Mouse (Mus musculus): ENCODE data around the gene Bcl6. TPM values are rescaled to one million over a fixed set of nuclear protein-coding genes. Genes with fewer than 3 reads are reported as not detected.

The Bcl6 gene
- 5.0 and 5.6 TPM in 2 replicates for polyA plus RNA-seq (2011; ENCODE audit: insufficient read depth, insufficient read length, low read depth, missing spikeins)

GRCm38 (mm10) chr16:23988466-23989208 is at the start of gene Bcl6, which contains the start of gene Gm37419:
Gene Bcl6, minus strand, starts transcription at chr16:23988852.
Gene Gm37419, plus strand, starts transcription at chr16:23988482.
- H3K9ac ChIP-seq (ENCODE audit: low read depth, poor library complexity, severe bottlenecking): peak within 1 kb of the TSS; percentile 99
- peak within 1 kb of the TSS; percentile 96 for H3K27ac ChIP-seq (ENCODE audit: insufficient read depth, low read length)
- no peaks in the 10 kb centered on the region for H3K27me3 ChIP-seq (ENCODE audit: control insufficient read depth, insufficient read depth, low read length, poor library complexity, severe bottlenecking)
- peak; percentile 61 for TF ChIP-seq POLR2A (IDR thresholded peaks at IDR 0.05; ENCODE audit: insufficient read depth, low read length)
- TF ChIP-seq CTCF (IDR thresholded peaks at IDR 0.05; ENCODE audit: low read depth, low read length): no peak
- no peaks in the 10 kb centered on the region for H3K4me1 ChIP-seq (ENCODE audit: control insufficient read depth, insufficient read depth, low read length)
- H3K36me3 ChIP-seq (ENCODE audit: control insufficient read depth, insufficient read depth, low read length, poor library complexity, severe bottlenecking): no peaks in the 10 kb centered on the region
- peak within 1 kb of the TSS; percentile 95 for H3K4me3 ChIP-seq (ENCODE audit: low read depth, low read length)
- no peaks in the 10 kb centered on the region for H3K9me3 ChIP-seq (replicated peaks; ENCODE audit: control insufficient read depth, insufficient read depth, low read length, poor library complexity, severe bottlenecking)

GRCm38 (mm10) chr16:24036398-24036797 is 47.7 kb upstream of the Bcl6 start:
- Histone ChIP-seq H3K9me3 (replicated peaks; ENCODE audit: control insufficient read depth, insufficient read depth, low read length, poor library complexity, severe bottlenecking) (0 out of 2 replicates have a peak, but pooled peaks cover 3% of the 10 kb centered on the region), H3K27ac (ENCODE audit: insufficient read depth, low read length) (no peak overlapping the region), H3K4me3 (ENCODE audit: low read depth, low read length) (no peak overlapping the region), H3K4me1 (ENCODE audit: control insufficient read depth, insufficient read depth, low read length) (no peaks in the 10 kb centered on the region), H3K27me3 (ENCODE audit: control insufficient read depth, insufficient read depth, low read length, poor library complexity, severe bottlenecking) (no peaks in the 10 kb centered on the region), H3K9ac (ENCODE audit: low read depth, poor library complexity, severe bottlenecking) (no peak overlapping the region), H3K36me3 (ENCODE audit: control insufficient read depth, insufficient read depth, low read length, poor library complexity, severe bottlenecking) (no peaks in the 10 kb centered on the region)
- TF ChIP-seq EP300 (IDR thresholded peaks at IDR 0.05; ENCODE audit: insufficient read depth, low read depth, low read length): no peak
- TF ChIP-seq POLR2A (IDR thresholded peaks at IDR 0.05; ENCODE audit: insufficient read depth, low read length): no peak
- no peak for TF ChIP-seq CTCF (IDR thresholded peaks at IDR 0.05; ENCODE audit: low read depth, low read length)

- TF ChIP-seq CTCF (IDR thresholded peaks at IDR 0.05; ENCODE audit: low read depth, low read length): no peak
- no peak for TF ChIP-seq EP300 (IDR thresholded peaks at IDR 0.05; ENCODE audit: insufficient read depth, low read depth, low read length)
- TF ChIP-seq POLR2A (IDR thresholded peaks at IDR 0.05; ENCODE audit: insufficient read depth, low read length): no peak
These were observed 47.1 kb upstream of the Bcl6 start for GRCm38 (mm10) chr16:24035767-24036166.

GRCm38 (mm10) chr16:24034450-24034849 is 45.8 kb upstream of the Bcl6 start:
- H3K4me3 ChIP-seq (ENCODE audit: low read depth, low read length): no peak overlapping the region
- H3K27ac ChIP-seq (ENCODE audit: insufficient read depth, low read length): no peak overlapping the region
- H3K9ac ChIP-seq (ENCODE audit: low read depth, poor library complexity, severe bottlenecking): no peak overlapping the region
- no peaks in the 10 kb centered on the region for H3K27me3 ChIP-seq (ENCODE audit: control insufficient read depth, insufficient read depth, low read length, poor library complexity, severe bottlenecking)
- H3K4me1 ChIP-seq (ENCODE audit: control insufficient read depth, insufficient read depth, low read length): peaks cover 2% of the 10 kb centered on the region
- no peak for TF ChIP-seq POLR2A (IDR thresholded peaks at IDR 0.05; ENCODE audit: insufficient read depth, low read length)
- no peak for TF ChIP-seq CTCF (IDR thresholded peaks at IDR 0.05; ENCODE audit: low read depth, low read length)
- TF ChIP-seq EP300 (IDR thresholded peaks at IDR 0.05; ENCODE audit: insufficient read depth, low read depth, low read length): no peak
- H3K9me3 ChIP-seq (replicated peaks; ENCODE audit: control insufficient read depth, insufficient read depth, low read length, poor library complexity, severe bottlenecking): 0 out of 2 replicates have a peak, but pooled peaks cover 3% of the 10 kb centered on the region
- no peaks in the 10 kb centered on the region for H3K36me3 ChIP-seq (ENCODE audit: control insufficient read depth, insufficient read depth, low read length, poor library complexity, severe bottlenecking)

More at GRCm38 (mm10) chr16:24035767-24036166, 47.1 kb upstream of the Bcl6 start:
- no peak overlapping the region for H3K27ac ChIP-seq (ENCODE audit: insufficient read depth, low read length)
- no peaks in the 10 kb centered on the region for H3K4me1 ChIP-seq (ENCODE audit: control insufficient read depth, insufficient read depth, low read length)
- H3K36me3 ChIP-seq (ENCODE audit: control insufficient read depth, insufficient read depth, low read length, poor library complexity, severe bottlenecking): no peaks in the 10 kb centered on the region
- H3K9ac ChIP-seq (ENCODE audit: low read depth, poor library complexity, severe bottlenecking): no peak overlapping the region
- 0 out of 2 replicates have a peak, but pooled peaks cover 3% of the 10 kb centered on the region for H3K9me3 ChIP-seq (replicated peaks; ENCODE audit: control insufficient read depth, insufficient read depth, low read length, poor library complexity, severe bottlenecking)
- no peak overlapping the region for H3K4me3 ChIP-seq (ENCODE audit: low read depth, low read length)
- no peaks in the 10 kb centered on the region for H3K27me3 ChIP-seq (ENCODE audit: control insufficient read depth, insufficient read depth, low read length, poor library complexity, severe bottlenecking)

GRCm38 (mm10) chr16:24033259-24033658 is 44.6 kb upstream of the Bcl6 start:
- Histone ChIP-seq H3K27me3 (ENCODE audit: control insufficient read depth, insufficient read depth, low read length, poor library complexity, severe bottlenecking) (no peaks in the 10 kb centered on the region), H3K4me3 (ENCODE audit: low read depth, low read length) (no peak overlapping the region), H3K4me1 (ENCODE audit: control insufficient read depth, insufficient read depth, low read length) (peaks cover 2% of the 10 kb centered on the region), H3K27ac (ENCODE audit: insufficient read depth, low read length) (no peak overlapping the region), H3K36me3 (ENCODE audit: control insufficient read depth, insufficient read depth, low read length, poor library complexity, severe bottlenecking) (no peaks in the 10 kb centered on the region), H3K9me3 (replicated peaks; ENCODE audit: control insufficient read depth, insufficient read depth, low read length, poor library complexity, severe bottlenecking) (0 out of 2 replicates have a peak, but pooled peaks cover 3% of the 10 kb centered on the region), H3K9ac (ENCODE audit: low read depth, poor library complexity, severe bottlenecking) (no peak overlapping the region)
- TF ChIP-seq POLR2A (IDR thresholded peaks at IDR 0.05; ENCODE audit: insufficient read depth, low read length): no peak
- no peak for TF ChIP-seq CTCF (IDR thresholded peaks at IDR 0.05; ENCODE audit: low read depth, low read length)
- TF ChIP-seq EP300 (IDR thresholded peaks at IDR 0.05; ENCODE audit: insufficient read depth, low read depth, low read length): no peak
